Comparison of ENCODE assay signal across 10 mouse cellular contexts in the genomic region with DNA sequence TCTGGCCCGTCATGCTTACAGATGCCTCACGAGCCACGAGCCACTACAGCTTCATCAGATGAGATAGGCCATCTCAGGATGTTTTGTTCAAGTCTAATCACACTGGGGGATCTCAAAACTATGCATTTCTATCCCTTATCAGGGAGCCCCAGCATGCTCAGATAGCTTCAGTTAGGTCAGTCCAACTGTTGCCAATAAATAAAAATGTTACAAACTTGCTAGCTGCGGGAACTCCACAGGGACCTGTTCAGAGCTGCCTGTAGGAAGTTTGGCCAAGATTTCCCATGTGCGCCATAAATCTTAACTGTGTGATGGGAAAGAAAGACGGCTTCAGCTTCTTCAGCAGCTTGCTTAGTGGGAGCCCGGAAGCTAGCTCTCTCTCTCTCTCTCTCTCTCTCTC. TPM values are rescaled to one million over a fixed set of nuclear protein-coding genes. Genes with fewer than 3 reads are reported as not detected.
A peak's percentile ranks its signal among the peaks of the same experiment; 100 is the strongest.
DNase-seq lines count a peak whose midpoint lies in the region; ATAC-seq and TF ChIP-seq lines count a peak whose summit lies in the region.
"Had no signal": no experiment of that assay in that cellular context is flagged by ENCODE, and none has a peak within 500 bp of the region (broad histone marks: within the 10 kb centered on the region; RNA-seq: fewer than 3 reads in every experiment).

No protein-coding gene starts in this region.

- no peak overlapping the region for H3K9ac ChIP-seq in limb, embryonic 14.5 days (ENCODE audit: low read depth, low read length, severe bottlenecking)
- H3K9ac ChIP-seq in forebrain, embryonic 11.5 days (ENCODE audit: low read length), result no peak overlapping the region
- H3K9ac ChIP-seq: heart, embryonic 13.5 days had no signal

- H3K27me3 ChIP-seq in limb, embryonic 14.5 days (ENCODE audit: control insufficient read depth, insufficient read depth, low read length), result no peaks in the 10 kb centered on the region
- no peaks in the 10 kb centered on the region for H3K27me3 ChIP-seq in limb, embryonic 10.5 days (ENCODE audit: low read depth, poor library complexity, severe bottlenecking)
- no peaks in the 10 kb centered on the region for H3K27me3 ChIP-seq in forebrain, embryonic 11.5 days (ENCODE audit: control insufficient read depth, insufficient read depth, low read length)
- H3K27me3 ChIP-seq: heart, embryonic 13.5 days had no signal

- TF ChIP-seq CTCF in brain, embryonic 14.5 days (IDR thresholded peaks at IDR 0.05; ENCODE audit: borderline replicate concordance, extremely low read depth, insufficient read depth, insufficient read length), result no peak

- no peaks in the 10 kb centered on the region for H3K9me3 ChIP-seq in limb, embryonic 14.5 days (ENCODE audit: control insufficient read depth, low read length)
- no peaks in the 10 kb centered on the region for H3K9me3 ChIP-seq in limb, embryonic 10.5 days (replicated peaks)
- H3K9me3 ChIP-seq in forebrain, embryonic 11.5 days (ENCODE audit: control insufficient read depth, low read length), result no peaks in the 10 kb centered on the region
- H3K9me3 ChIP-seq: heart, embryonic 13.5 days had no signal

- H3K36me3 ChIP-seq in limb, embryonic 14.5 days (ENCODE audit: control insufficient read depth, insufficient read depth, low read length), result no peaks in the 10 kb centered on the region
- no peaks in the 10 kb centered on the region for H3K36me3 ChIP-seq in limb, embryonic 10.5 days
- no peaks in the 10 kb centered on the region for H3K36me3 ChIP-seq in forebrain, embryonic 11.5 days (ENCODE audit: control insufficient read depth, insufficient read depth, low read length)
- H3K36me3 ChIP-seq: heart, embryonic 13.5 days had no signal

- DNase-seq in limb, embryonic 14.5 days (ENCODE audit: low spot score), result peak; percentile 69
- DNase-seq in limb, embryonic 10.5 days (ENCODE audit: low spot score), result no peak
- peak; percentile 35 for DNase-seq in brain, embryonic 14.5 days (ENCODE audit: low read depth)
- DNase-seq in heart, postnatal 10 days, result peak; percentile 43 to 44
- peak; percentile 23 for DNase-seq in lung, postnatal 10 days
- no peak for DNase-seq in cerebellum, adult 11 months
- DNase-seq in urinary bladder, postnatal 10 days (ENCODE audit: low spot score), result no peak
- no peak for DNase-seq in forebrain, embryonic 11.5 days (ENCODE audit: low spot score)
- DNase-seq: spleen, adult 18-20 months had no signal

- no peak; the same call in 1 of the 2 replicates for ATAC-seq in limb, embryonic 14.5 days (ENCODE audit: low FRiP score, low read depth)
- no peak for ATAC-seq in forebrain, embryonic 11.5 days (replicated peaks; ENCODE audit: low FRiP score)

- 39% methylated on average over 7 of the region's 7 CpGs for WGBS in limb, embryonic 14.5 days
- WGBS in limb, embryonic 10.5 days, result 50% methylated on average over 7 of the region's 7 CpGs
- WGBS in forebrain, embryonic 11.5 days, result 78% methylated on average over 7 of the region's 7 CpGs

- no peak overlapping the region for H3K4me3 ChIP-seq in limb, embryonic 14.5 days (replicated peaks; ENCODE audit: low read length)
- no peak overlapping the region for H3K4me3 ChIP-seq in limb, embryonic 10.5 days
- no peak overlapping the region for H3K4me3 ChIP-seq in forebrain, embryonic 11.5 days (ENCODE audit: low read depth, low read length)
- H3K4me3 ChIP-seq: heart, embryonic 13.5 days had no signal

- no peak overlapping the region for H3K27ac ChIP-seq in limb, embryonic 14.5 days (replicated peaks; ENCODE audit: low read depth, low read length)
- H3K27ac ChIP-seq in limb, embryonic 10.5 days, result no peak overlapping the region
- H3K27ac ChIP-seq in forebrain, embryonic 11.5 days (ENCODE audit: low read depth, low read length), result no peak overlapping the region
- H3K27ac ChIP-seq: heart, embryonic 13.5 days had no signal

- TF ChIP-seq POLR2A in limb, embryonic 14.5 days (IDR thresholded peaks at IDR 0.05; ENCODE audit: borderline replicate concordance, extremely low read depth, insufficient read depth, insufficient read length), result no peak
- no peak for TF ChIP-seq POLR2A in brain, embryonic 14.5 days (IDR thresholded peaks at IDR 0.05; ENCODE audit: borderline replicate concordance, extremely low read depth, insufficient read depth, insufficient read length, poor library complexity, severe bottlenecking)

- intact Hi-C loops in heart, postnatal 10 days (cut with DNase I), result no loop called here

- peaks cover 10% of the 10 kb centered on the region; the same call in 1 of the 2 replicates for H3K4me1 ChIP-seq in limb, embryonic 14.5 days (ENCODE audit: control insufficient read depth, insufficient read depth, low read length)
- H3K4me1 ChIP-seq in limb, embryonic 10.5 days, result peaks cover 23% of the 10 kb centered on the region
- H3K4me1 ChIP-seq in forebrain, embryonic 11.5 days (replicated peaks; ENCODE audit: control insufficient read depth, insufficient read depth, low read length), result no peaks in the 10 kb centered on the region

- H3K4me2 ChIP-seq in limb, embryonic 14.5 days (replicated peaks; ENCODE audit: low read depth, low read length, severe bottlenecking), result no peak overlapping the region
- no peak overlapping the region for H3K4me2 ChIP-seq in forebrain, embryonic 11.5 days (ENCODE audit: low read depth, low read length, severe bottlenecking)
- H3K4me2 ChIP-seq: heart, embryonic 13.5 days had no signal

RNA-seq across cellular contexts. Expression of gene Il1rap, which starts 15.8 kb away (rescaled TPM):
- polyA plus RNA-seq in limb, embryonic 14.5 days (2012; rRNA removed), result 6.9 and 8.0 TPM in 2 replicates
- polyA plus RNA-seq in limb, embryonic 14.5 days (2014; fragmentation: Nextera tagmentation; extraction: Ambion mirVana), result 9.5 and 11.0 TPM in 2 replicates
- 4.0 and 5.5 TPM in 2 replicates for polyA plus RNA-seq in limb, embryonic 10.5 days (2016; fragmentation: Nextera tagmentation; extraction: Ambion mirVana)
- 4.0 and 6.7 TPM in 2 replicates for polyA plus RNA-seq in brain, embryonic 14.5 days (2012; rRNA removed)
- 1 to 10 TPM; 5.1 to 5.4 TPM for total RNA-seq in heart, postnatal 10 days (2021)
- polyA plus RNA-seq in forebrain, embryonic 11.5 days (2014; fragmentation: Nextera tagmentation; extraction: Ambion mirVana), result 3.5 and 4.2 TPM in 2 replicates

Comparison
In these comparisons a context has a peak if more than half of its experiments do, and no peak if none do; other contexts are left out.
1. DNase-seq: peak in limb, embryonic 14.5 days (single experiment), brain, embryonic 14.5 days (single experiment), heart, postnatal 10 days (2 of 2) and lung, postnatal 10 days (single experiment); none in limb, embryonic 10.5 days (single experiment), cerebellum, adult 11 months (single experiment), urinary bladder, postnatal 10 days (single experiment) and forebrain, embryonic 11.5 days (single experiment).